Mouse (Mus musculus): Measurements from ENCODE around the gene Ghitm.

Gene Ghitm

DNA sequence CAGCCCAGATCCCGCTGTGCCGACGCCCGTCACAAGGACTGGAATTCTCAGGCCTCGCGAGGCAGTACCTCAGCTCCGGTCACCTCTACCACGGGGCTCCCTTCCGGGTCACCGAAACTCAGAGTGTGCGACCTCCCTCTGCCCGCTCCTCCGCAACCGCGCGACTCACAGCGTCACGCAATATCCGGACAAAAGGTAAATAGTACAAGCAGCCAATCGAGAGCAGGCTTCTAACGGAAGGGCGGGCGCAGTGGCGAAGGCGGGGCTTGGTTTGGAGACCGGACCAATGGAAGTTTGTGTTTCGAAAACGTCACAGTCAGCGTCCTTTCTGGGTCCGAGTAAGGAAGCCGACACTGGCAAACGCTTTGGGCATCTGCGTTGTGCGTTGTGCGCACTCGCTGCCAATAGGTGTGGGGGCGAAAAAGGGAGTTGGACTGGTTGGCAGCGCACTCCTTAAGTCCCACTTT, at the start of gene Ghitm:
Ghitm (minus strand) TSS at position 146 of the 467 bp plus-strand sequence.
- in situ Hi-C loops (cut with MboI; ENCODE audit: unreplicated experiment in 2 of 2): loop anchor here (10.0 to 25.0 kb wide), 3 partner anchors 173 to 820 kb away; partner anchors contain the start of gene Ccser2 (in 1 of the 2)

GRCm38 (mm10) chr14:37184871-37185270, 49.8 kb upstream of the Ghitm start:
- in situ Hi-C loops (cut with MboI; ENCODE audit: unreplicated experiment in 2 of 2): no loop called here

DNA sequence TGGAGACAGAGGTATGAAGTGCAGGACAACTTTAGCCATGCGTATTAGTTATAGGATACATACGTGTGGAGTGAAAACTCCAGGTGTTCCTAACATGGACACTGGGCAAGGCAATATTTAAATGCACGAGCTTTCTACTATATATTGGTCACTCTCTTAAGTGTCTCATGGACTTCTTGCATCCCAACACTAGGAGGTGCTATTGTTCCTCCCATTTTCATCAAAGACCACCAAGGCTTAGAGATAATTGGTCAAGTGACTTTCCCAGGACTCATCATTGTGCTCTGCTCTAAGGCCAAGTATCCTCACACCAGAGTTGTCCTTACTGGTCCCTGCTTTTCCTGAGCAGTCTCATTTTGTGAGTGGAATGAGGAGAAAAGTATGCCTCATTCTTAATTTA, 39.4 kb upstream of the Ghitm start:
- in situ Hi-C loops (cut with MboI; ENCODE audit: unreplicated experiment in 2 of 2): no loop called here

DNA sequence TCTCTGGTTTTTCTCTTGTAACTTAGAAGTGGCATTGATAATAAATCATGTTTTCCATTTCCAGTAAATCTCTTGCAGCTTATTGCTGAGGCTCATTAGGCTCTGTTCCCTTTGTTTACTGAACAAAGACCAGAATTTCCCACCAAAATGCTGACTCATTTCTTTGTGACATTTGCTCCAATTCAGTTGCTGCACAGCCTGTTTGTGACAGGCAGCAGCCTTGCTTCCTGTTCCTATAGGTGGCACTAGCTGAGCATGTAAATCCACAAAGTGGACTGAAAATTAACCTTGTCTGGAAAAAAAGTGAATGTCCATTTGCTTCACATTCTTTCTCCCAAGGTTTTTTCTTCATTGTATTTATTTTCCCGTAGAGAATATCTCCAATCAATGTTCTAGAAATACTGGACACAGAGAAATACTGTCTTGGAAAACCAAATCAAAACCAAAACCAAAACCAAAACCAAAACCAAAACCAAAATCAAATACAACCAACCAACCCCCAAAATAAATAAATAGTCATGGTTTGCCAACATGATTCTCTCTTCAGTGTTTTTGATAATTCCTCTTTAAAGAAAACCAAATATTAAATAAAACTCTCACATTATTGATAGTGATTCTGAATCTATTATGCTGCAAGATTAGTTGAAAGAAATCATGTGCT, 30.3 kb upstream of the Ghitm start:
- in situ Hi-C loops (cut with MboI; ENCODE audit: unreplicated experiment in 2 of 2): no loop called here

DNA sequence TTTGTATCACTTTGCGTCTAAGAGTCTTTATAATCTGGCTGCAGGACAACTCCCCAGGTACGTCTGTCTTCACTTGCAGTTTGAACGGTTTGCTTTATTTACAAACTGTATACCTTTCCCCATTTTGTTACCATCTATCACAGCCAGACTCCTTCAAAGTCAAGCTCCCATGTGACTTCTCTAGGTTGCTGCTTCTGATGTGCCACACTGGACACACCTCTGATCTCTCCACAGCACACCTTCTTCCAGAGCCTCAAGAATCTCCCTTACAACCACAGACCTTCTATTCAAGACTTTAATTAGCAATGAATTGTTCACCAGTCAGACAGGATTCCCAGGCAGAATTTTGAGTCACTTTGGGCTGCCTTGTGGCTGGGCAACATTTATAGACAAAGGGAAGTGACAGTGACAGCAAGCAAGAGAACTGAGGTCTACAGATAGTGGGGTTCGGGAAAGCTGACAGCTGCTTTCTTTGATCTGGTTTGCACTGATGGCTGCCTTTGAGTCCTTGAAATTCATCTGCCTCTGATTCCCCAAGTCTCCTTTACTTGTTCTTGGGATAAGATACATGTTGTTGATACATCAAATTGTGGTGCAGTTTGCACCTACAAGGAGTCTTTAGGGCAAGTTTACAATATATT, 29.4 kb upstream of the Ghitm start:
- in situ Hi-C loops (cut with MboI; ENCODE audit: unreplicated experiment in 2 of 2): no loop called here

GRCm38 (mm10) chr14:37163277-37163956, 28.3 kb upstream of the Ghitm start:
- in situ Hi-C loops (cut with MboI; ENCODE audit: unreplicated experiment in 2 of 2): no loop called here

GRCm38 (mm10) chr14:37154391-37154790, 19.3 kb upstream of the Ghitm start:
- in situ Hi-C loops (cut with MboI; ENCODE audit: unreplicated experiment in 2 of 2): no loop called here

- in situ Hi-C loops (cut with MboI; ENCODE audit: unreplicated experiment in 2 of 2): loop anchor here (10.0 to 25.0 kb wide), 3 partner anchors 177 to 824 kb away; partner anchors contain the start of gene Ccser2 (in 1 of the 2)
Observed at GRCm38 (mm10) chr14:37139051-37139710, 4.1 kb upstream of the Ghitm start.

DNA sequence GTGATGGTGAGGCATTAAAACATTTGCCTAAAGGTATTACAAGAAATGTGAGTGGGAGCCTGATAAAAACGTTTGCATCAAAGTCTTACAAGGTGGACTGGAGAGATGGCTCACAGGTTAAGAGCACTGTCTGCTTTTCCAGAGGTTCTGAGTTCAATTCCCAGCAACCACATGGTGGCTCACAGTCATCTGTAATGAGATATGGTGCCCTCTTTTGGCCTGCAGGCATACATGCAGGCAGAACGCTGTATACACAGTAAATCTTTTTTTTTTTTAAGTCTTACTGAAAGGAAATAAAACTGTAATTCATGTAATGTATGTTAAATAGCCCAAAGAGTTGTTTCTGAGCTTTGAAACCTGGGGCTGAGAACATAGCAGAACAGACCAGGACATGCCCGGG, 2.5 kb upstream of the Ghitm start:
- in situ Hi-C loops (cut with MboI; ENCODE audit: unreplicated experiment in 2 of 2): loop anchor here (10.0 to 25.0 kb wide), 3 partner anchors 175 to 823 kb away; partner anchors contain the start of gene Ccser2 (in 1 of the 2)

GRCm38 (mm10) chr14:37136110-37136509, 1.0 kb upstream of the Ghitm start:
- in situ Hi-C loops (cut with MboI; ENCODE audit: unreplicated experiment in 2 of 2): loop anchor here (10.0 to 25.0 kb wide), 3 partner anchors 174 to 821 kb away; partner anchors contain the start of gene Ccser2 (in 1 of the 2)

- in situ Hi-C loops (cut with MboI; ENCODE audit: unreplicated experiment in 2 of 2): loop anchor here (10.0 to 25.0 kb wide), 3 partner anchors 173 to 821 kb away; partner anchors contain the start of gene Ccser2 (in 1 of the 2)
Observed at GRCm38 (mm10) chr14:37135671-37136070, 599 bp upstream of the Ghitm start.

DNA sequence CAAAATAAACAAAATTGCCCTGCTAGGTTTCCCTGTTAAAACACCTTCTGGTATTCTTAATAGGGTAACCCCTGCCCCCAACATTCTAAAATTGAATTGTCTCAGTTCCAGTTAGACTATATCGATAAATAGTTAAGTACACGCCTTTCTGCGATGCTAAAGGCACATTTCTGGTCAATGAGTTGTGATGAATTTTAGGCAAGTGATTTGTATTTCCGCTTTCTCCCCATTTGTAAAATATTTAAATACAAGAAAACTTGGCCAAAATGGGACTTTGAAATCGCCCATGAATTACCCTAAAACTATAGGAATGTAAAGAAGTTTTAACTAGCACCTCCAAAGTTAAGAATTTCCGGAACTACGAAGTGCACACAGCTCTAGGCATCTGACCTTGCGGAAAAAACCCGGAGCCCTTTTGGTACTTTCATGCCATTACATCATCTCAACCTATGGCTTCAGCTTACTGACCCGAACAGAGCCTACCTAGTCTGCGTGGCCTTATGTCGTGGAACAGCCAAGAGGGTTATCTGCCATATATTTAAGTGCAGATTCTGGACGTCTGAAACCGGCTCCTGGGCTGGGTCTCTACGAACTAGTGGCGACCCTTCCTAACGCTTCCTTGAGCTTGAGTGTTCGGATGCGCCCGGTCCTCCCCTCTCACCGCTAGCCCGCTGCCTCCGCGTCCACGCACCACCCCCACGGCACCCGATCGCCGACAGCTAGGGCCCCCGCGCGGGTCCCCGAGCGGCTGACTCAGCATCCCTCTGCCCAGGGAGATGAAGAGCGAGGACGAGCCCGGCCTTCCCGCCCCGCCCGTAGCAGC, 557 bp downstream of the Ghitm start:
- in situ Hi-C loops (cut with MboI; ENCODE audit: unreplicated experiment in 2 of 2): loop anchor here (10.0 to 25.0 kb wide), 3 partner anchors 172 to 820 kb away; partner anchors contain the start of gene Ccser2 (in 1 of the 2)

- in situ Hi-C loops (cut with MboI; ENCODE audit: unreplicated experiment in 2 of 2): loop anchor here (10.0 to 25.0 kb wide), 2 partner anchors 165 to 263 kb away; partner anchors contain the start of gene Ccser2 (in 1 of the 2)
Observed at GRCm38 (mm10) chr14:37127652-37128051, 7.4 kb downstream of the Ghitm start.

DNA sequence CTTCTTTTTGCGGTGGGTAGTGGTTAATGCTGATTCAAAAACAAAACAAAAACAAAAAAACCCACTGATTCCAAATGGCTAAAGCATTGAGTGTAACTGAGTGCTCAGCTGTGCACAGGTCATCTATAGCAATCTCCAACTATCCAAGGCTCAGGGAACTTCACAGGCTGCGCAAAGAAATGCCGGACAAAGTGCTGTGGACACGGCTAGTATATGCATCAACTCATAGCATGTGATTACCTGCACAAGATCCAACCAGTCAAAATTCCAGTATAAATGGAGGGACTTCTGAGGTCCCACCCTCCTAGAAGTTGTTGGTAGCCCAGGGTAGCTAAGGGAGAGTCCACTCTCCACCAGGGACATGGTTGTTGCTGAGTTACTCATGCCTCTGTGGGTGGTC, 15.8 kb downstream of the Ghitm start:
- in situ Hi-C loops (cut with MboI; ENCODE audit: unreplicated experiment in 2 of 2): no loop called here

GRCm38 (mm10) chr14:37113922-37114321, 21.1 kb downstream of the Ghitm start, which contains the start of gene 2610528A11Rik:
Gene 2610528A11Rik (minus strand): TSS chr14:37114022.
- in situ Hi-C loops (cut with MboI; ENCODE audit: unreplicated experiment in 2 of 2): no loop called here

- in situ Hi-C loops (cut with MboI; ENCODE audit: unreplicated experiment in 2 of 2): no loop called here
Observed at GRCm38 (mm10) chr14:37112931-37113330, 22.1 kb downstream of the Ghitm start.

- in situ Hi-C loops (cut with MboI; ENCODE audit: unreplicated experiment in 2 of 2): no loop called here
Observed at GRCm38 (mm10) chr14:37111371-37111770, 23.7 kb downstream of the Ghitm start.

DNA sequence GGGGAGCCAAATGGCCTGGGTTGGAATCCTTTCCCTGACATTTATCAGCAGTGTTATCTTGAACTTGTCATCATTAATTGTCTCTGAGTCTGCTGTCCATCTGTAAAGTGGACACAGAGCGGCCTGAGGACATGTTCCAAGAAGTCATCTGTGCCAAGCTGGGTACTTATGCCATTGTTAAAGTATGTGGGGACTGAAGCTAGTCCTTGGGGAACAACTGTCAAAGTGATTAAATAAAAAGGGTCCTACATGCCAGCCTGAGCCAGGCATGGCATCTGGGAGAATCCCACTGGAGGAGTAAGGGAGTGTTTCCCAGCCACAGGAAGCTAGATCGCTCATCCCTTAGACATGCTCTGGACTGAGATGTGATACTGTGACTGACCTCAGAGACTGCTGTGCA, 24.6 kb downstream of the Ghitm start:
- in situ Hi-C loops (cut with MboI; ENCODE audit: unreplicated experiment in 2 of 2): no loop called here

- in situ Hi-C loops (cut with MboI; ENCODE audit: unreplicated experiment in 2 of 2): no loop called here
Observed at GRCm38 (mm10) chr14:37109975-37110374, 25.1 kb downstream of the Ghitm start.
